Mouse (Mus musculus): ENCODE results near the gene Hoxb13.
A peak's percentile ranks its signal among the peaks of the same experiment; 100 is the strongest.

- peak; percentile 49 for TF ChIP-seq CTCF (IDR thresholded peaks at IDR 0.05; ENCODE audit: insufficient read depth, low read length)
- no peak for TF ChIP-seq POLR2A (IDR thresholded peaks at IDR 0.05; ENCODE audit: borderline replicate concordance, extremely low read depth, low read depth, low read length)
Measured at GRCm38 (mm10) chr11:96234906-96235305, 40.8 kb downstream of the Hoxb13 start.

Measured in lung, adult 2 months (tissue).